Mouse (Mus musculus) liver, postnatal 0 days (tissue): ENCODE data around the gene Sphk2. TPM values are rescaled to one million over a fixed set of nuclear protein-coding genes. Genes with fewer than 3 reads are reported as not detected.
"Not testable (repeated sequence)": the region's sequence is repeated elsewhere in the genome, so short reads cannot be mapped to it uniquely, and the experiment has no call there.

Experiments
- ATAC-seq: fragments of 200-750 bp; cut with Nextera tagmentation; 2 replicates; pipeline ENCODE4 v1.8.0; 2017; ENCODE audit warnings: mild to moderate bottlenecking, moderate library complexity
- DNase-seq: peaks from one replicate; pipeline ENCODE4 v3.0.0-alpha.2; 2016
- H3K27ac ChIP-seq: fragments of 300-500 bp; sonication (generic); 2 replicates; pipeline ENCODE4 v1.5.1; 2014; ENCODE audit warnings: antibody characterized with exemption, moderate library complexity, mild to moderate bottlenecking, low read depth
- H3K27me3 ChIP-seq: fragments of 300-500 bp; sonication (generic); 2 replicates; pipeline ENCODE4 v1.6.1; 2014; ENCODE audit warnings: low read length, control low read depth, mixed read lengths; ENCODE audit not compliant: insufficient read depth
- H3K36me3 ChIP-seq: fragments of 300-500 bp; sonication (generic); replicated peaks from 2 replicates; pipeline ENCODE4 v1.6.1; 2014; ENCODE audit warnings: mild to moderate bottlenecking, control low read depth, low read length, moderate library complexity, mixed read lengths; ENCODE audit not compliant: insufficient read depth
- H3K4me1 ChIP-seq: fragments of 300-500 bp; sonication (generic); 2 replicates; pipeline ENCODE4 v1.6.1; 2014; ENCODE audit warnings: antibody characterized with exemption, mild to moderate bottlenecking, control low read depth; ENCODE audit not compliant: insufficient read depth
- H3K4me2 ChIP-seq: fragments of 300-500 bp; sonication (generic); 2 replicates; pipeline ENCODE4 v1.6.1; 2014; ENCODE audit warnings: low read depth, mild to moderate bottlenecking, low read length, moderate library complexity, mixed read lengths
- H3K4me3 ChIP-seq: fragments of 300-500 bp; sonication (generic); 2 replicates; pipeline ENCODE4 v1.5.1; 2014; ENCODE audit warnings: low read depth, low read length
- H3K9ac ChIP-seq: fragments of 300-500 bp; sonication (generic); replicated peaks from 2 replicates; pipeline ENCODE4 v1.6.1; 2014; ENCODE audit warnings: mild to moderate bottlenecking, moderate library complexity
- H3K9me3 ChIP-seq: fragments of 300-500 bp; sonication (generic); 2 replicates; pipeline ENCODE4 v1.6.1; 2016; ENCODE audit warnings: mild to moderate bottlenecking, control low read depth, low read length, mixed read lengths
- CTCF ChIP-seq: sonication (generic); IDR thresholded peaks from 2 replicates; pipeline ENCODE4 v1.5.1; 2016; ENCODE audit warnings: antibody characterized with exemption, low read depth
- EP300 ChIP-seq: IDR thresholded peaks from 2 replicates; pipeline ENCODE4 v1.6.1; 2016; ENCODE audit warnings: antibody characterized with exemption, low read depth, mild to moderate bottlenecking
- WGBS: fragments of 180-500 bp; shearing (Covaris S2); extraction: QIAGEN DNeasy Blood & Tissue Kit; methylation state at CpG from one replicate; pipeline ENCODE4 v1.1.7; 2014; ENCODE audit not compliant: insufficient replicate concordance; 5-methylcytosine and 5-hydroxymethylcytosine counted together
- polyA plus RNA-seq: library from polyadenylated mRNA; unstranded; fragments of >200 nt; fragmentation: Nextera tagmentation; extraction: Ambion mirVana; gene quantifications from 2 replicates; pipeline ENCODE4 v1.2.1, GENCODE M21; 2015

Sphk2 gene
- polyA plus RNA-seq, 1 experiment from 2014 or later = 15.5 TPM

- no peak within 1 kb of the TSS for H3K4me2 ChIP-seq
- ATAC-seq (no peak), DNase-seq (no peak)
- H3K9ac ChIP-seq = no peak within 1 kb of the TSS
- H3K4me3 ChIP-seq = no peak within 1 kb of the TSS
- no peak within 1 kb of the TSS for H3K27ac ChIP-seq
- TF ChIP-seq EP300 (no peak), CTCF (no peak)
- WGBS = 78% methylated on average over 7 of the region's 7 CpGs
- H3K4me1 ChIP-seq = 0 out of 2 replicates have a peak, but pooled peaks cover 3% of the 10 kb centered on the region
- no peaks in the 10 kb centered on the region for H3K9me3 ChIP-seq
- H3K27me3 ChIP-seq = no peaks in the 10 kb centered on the region
- H3K36me3 ChIP-seq = no peaks in the 10 kb centered on the region
These were observed 51.6 kb downstream of the Sphk2 start, which contains the start of gene Fut2 for GRCm38 (mm10) chr7:45666161-45666560. Gene Fut2, minus strand, starts transcription at chr7:45666394.

- no peak overlapping the region for H3K9ac ChIP-seq
- no peak overlapping the region for H3K27ac ChIP-seq
- DNase-seq = no peak
- no peak overlapping the region for H3K4me3 ChIP-seq
- no peaks in the 10 kb centered on the region for H3K9me3 ChIP-seq
- TF ChIP-seq EP300 (no peak), CTCF (no peak)
- no peak overlapping the region for H3K4me2 ChIP-seq
- WGBS = 46% methylated on average over 13 of the region's 13 CpGs
- no peaks in the 10 kb centered on the region for H3K36me3 ChIP-seq
- ATAC-seq = no peak
- H3K27me3 ChIP-seq = no peaks in the 10 kb centered on the region
- 0 out of 2 replicates have a peak, but pooled peaks cover 3% of the 10 kb centered on the region for H3K4me1 ChIP-seq
These were observed 52.3 kb downstream of the Sphk2 start for GRCm38 (mm10) chr7:45665303-45666138.

DNA sequence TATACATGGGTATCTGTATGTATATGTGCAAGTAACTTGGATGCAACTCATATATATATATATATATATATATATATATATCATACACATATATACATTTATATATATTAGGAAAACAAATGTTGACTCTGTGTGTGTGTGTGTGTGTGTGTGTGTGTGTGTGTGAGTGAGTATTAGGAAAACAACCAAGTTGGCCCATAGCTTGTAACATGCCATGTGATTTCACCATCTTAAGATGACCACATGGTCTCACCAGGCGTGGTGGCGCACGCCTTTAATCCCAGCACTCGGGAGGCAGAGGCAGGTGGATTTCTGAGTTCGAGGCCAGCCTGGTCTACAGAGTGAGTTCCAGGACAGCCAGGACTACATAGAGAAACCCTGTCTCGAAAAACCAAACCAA is 56.1 kb downstream of the Sphk2 start:
- not testable (repeated sequence) for H3K27me3 ChIP-seq, H3K9ac ChIP-seq, H3K27ac ChIP-seq, H3K9me3 ChIP-seq, H3K36me3 ChIP-seq, ATAC-seq, DNase-seq, H3K4me2 ChIP-seq, H3K4me1 ChIP-seq, H3K4me3 ChIP-seq
- WGBS = 80% methylated on average over 6 of the region's 6 CpGs

DNA sequence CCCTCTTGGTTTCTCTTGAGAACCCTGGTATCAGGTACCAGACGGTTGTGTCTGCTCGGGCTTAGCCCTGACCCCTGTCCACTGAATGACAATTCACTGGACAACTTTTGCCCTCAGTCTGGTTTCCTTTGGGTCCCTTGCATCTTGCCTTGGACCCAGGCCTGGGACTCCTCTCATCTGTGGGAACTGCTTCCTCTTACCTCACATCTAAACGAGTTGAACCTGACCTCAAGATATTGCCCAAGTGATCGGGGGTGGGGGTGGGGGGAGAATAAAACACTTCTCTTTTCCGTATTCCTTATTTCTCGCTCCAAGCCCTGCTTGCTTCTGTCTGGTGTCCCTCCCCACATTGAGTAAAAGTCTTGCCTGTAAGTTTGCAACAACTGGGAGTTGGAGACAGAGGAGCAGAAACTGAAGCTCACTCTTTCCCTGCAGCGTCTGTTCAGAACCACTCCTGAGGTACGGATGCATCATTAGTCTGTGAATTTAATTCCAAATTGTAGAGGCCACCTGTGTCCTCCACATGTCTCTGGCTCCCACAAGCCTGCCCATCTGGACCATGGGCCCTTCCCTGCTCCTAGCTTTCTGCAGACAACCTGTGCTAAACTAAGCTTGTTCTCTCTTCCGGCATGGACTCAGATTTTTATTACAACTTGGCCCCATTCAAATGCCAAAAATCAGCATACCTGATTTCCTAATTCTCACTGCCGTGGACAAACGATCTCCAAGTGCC is 56.9 kb downstream of the Sphk2 start:
- Histone ChIP-seq H3K36me3 (no peaks in the 10 kb centered on the region), H3K4me1 (0 out of 2 replicates have a peak, but pooled peaks cover 3% of the 10 kb centered on the region), H3K4me3 (no peak overlapping the region), H3K4me2 (no peak overlapping the region), H3K9me3 (no peaks in the 10 kb centered on the region), H3K27me3 (no peaks in the 10 kb centered on the region), H3K9ac (no peak overlapping the region), H3K27ac (peak overlapping the region; percentile 51; the same call in 1 of the 2 replicates)
- TF ChIP-seq CTCF (no peak), EP300 (no peak)
- DNase-seq (peak; percentile 41), ATAC-seq (no peak)
- 56% methylated on average over 11 of the region's 11 CpGs for WGBS

Other genes with a start within 250 kb of the Sphk2 start
- gene Tulp2, start 236.1 kb downstream of the Sphk2 start, polyA plus RNA-seq = 0.22 and 0.30 TPM in 2 replicates
- 0.15 and 0.33 TPM in 2 replicates for gene Gm45808, start 231.2 kb downstream of the Sphk2 start, polyA plus RNA-seq
- 8.4 and 9.5 TPM in 2 replicates for gene Dhdh, start 229.2 kb downstream of the Sphk2 start, polyA plus RNA-seq
- gene Nucb1, start 207.6 kb downstream of the Sphk2 start, polyA plus RNA-seq = 91.5 and 103 TPM in 2 replicates
- gene Ppp1r15a, start 191.7 kb downstream of the Sphk2 start, polyA plus RNA-seq = 104 and 113 TPM in 2 replicates
- gene Plekha4, start 191.7 kb downstream of the Sphk2 start, polyA plus RNA-seq = 0.51 and 0.91 TPM in 2 replicates
- 0.24 and 0.62 TPM in 2 replicates for gene Hsd17b14, start 163.1 kb downstream of the Sphk2 start, polyA plus RNA-seq
- gene Bcat2, start 147.8 kb downstream of the Sphk2 start, polyA plus RNA-seq = 32.3 and 38.9 TPM in 2 replicates
- gene Fgf21, start 102.5 kb downstream of the Sphk2 start, polyA plus RNA-seq = 7.6 and 7.8 TPM in 2 replicates
- 0.56 TPM in 1 of 2 replicates, not detected in the other for gene Fut1, start 100.7 kb downstream of the Sphk2 start, polyA plus RNA-seq
- 0.09 TPM in 1 of 2 replicates, not detected in the other for gene Izumo1, start 96.2 kb downstream of the Sphk2 start, polyA plus RNA-seq
- 3.4 and 3.6 TPM in 2 replicates for gene Rasip1, start 90.5 kb downstream of the Sphk2 start, polyA plus RNA-seq
- gene Mamstr, start 78.0 kb downstream of the Sphk2 start, polyA plus RNA-seq = 0.31 and 0.54 TPM in 2 replicates
- gene Fut2, start 51.6 kb downstream of the Sphk2 start, polyA plus RNA-seq = not detected in 2 replicates
- 0.07 TPM in 1 of 2 replicates, not detected in the other for gene Ntn5, start 34.0 kb downstream of the Sphk2 start, polyA plus RNA-seq
- 0.04 TPM in 1 of 2 replicates, not detected in the other for gene Sec1, start 23.6 kb downstream of the Sphk2 start, polyA plus RNA-seq
- gene Car11, start 18.2 kb downstream of the Sphk2 start, polyA plus RNA-seq = 0.14 and 0.15 TPM in 2 replicates
- gene Dbp, start 12.9 kb downstream of the Sphk2 start, polyA plus RNA-seq = 3.6 and 5.2 TPM in 2 replicates
- gene Rpl18, start 2.5 kb downstream of the Sphk2 start, polyA plus RNA-seq = 494 and 510 TPM in 2 replicates
- gene Fam83e, start 3.2 kb upstream of the Sphk2 start, polyA plus RNA-seq = 0.13 TPM in 1 of 2 replicates, not detected in the other
- gene Spaca4, start 7.8 kb upstream of the Sphk2 start, polyA plus RNA-seq = not detected in 2 replicates
- gene Lmtk3, start 65.7 kb upstream of the Sphk2 start, polyA plus RNA-seq = not detected in 2 replicates
- gene Sult2b1, start 66.7 kb upstream of the Sphk2 start, polyA plus RNA-seq = 0.26 and 0.38 TPM in 2 replicates
- gene Cyth2, start 96.6 kb upstream of the Sphk2 start, polyA plus RNA-seq = 21.4 and 24.2 TPM in 2 replicates
- 0.11 and 0.32 TPM in 2 replicates for gene Kcnj14, start 106.8 kb upstream of the Sphk2 start, polyA plus RNA-seq
- 18.3 and 19.3 TPM in 2 replicates for gene Grwd1, start 112.9 kb upstream of the Sphk2 start, polyA plus RNA-seq
- 33.9 and 37.3 TPM in 2 replicates for gene Kdelr1, start 154.8 kb upstream of the Sphk2 start, polyA plus RNA-seq
- 0.02 and 0.05 TPM in 2 replicates for gene Grin2d, start 160.4 kb upstream of the Sphk2 start, polyA plus RNA-seq
- gene Syngr4, start 178.7 kb upstream of the Sphk2 start, polyA plus RNA-seq = 0.70 and 0.71 TPM in 2 replicates
- gene Tmem143, start 178.9 kb upstream of the Sphk2 start, polyA plus RNA-seq = 3.5 and 4.3 TPM in 2 replicates
- 56.0 and 57.7 TPM in 2 replicates for gene Emp3, start 203.4 kb upstream of the Sphk2 start, polyA plus RNA-seq
- gene Ccdc114, start 206.1 kb upstream of the Sphk2 start, polyA plus RNA-seq = 0.64 and 1.2 TPM in 2 replicates